Mouse (Mus musculus) olfactory bulb, adult 2 months (tissue): ENCODE measurements around the gene Cnot3. TPM values are rescaled to one million over a fixed set of nuclear protein-coding genes. Genes with fewer than 3 reads are reported as not detected.
A peak's percentile ranks its signal among the peaks of the same experiment; 100 is the strongest.
"Not testable (repeated sequence)": the region's sequence is repeated elsewhere in the genome, so short reads cannot be mapped to it uniquely, and the experiment has no call there.

Experiments used
- H3K27ac ChIP-seq: fragments of 200-500 bp; 2 replicates; pipeline ENCODE4 v1.5.1; 2012; ENCODE audit warnings: low read depth, low read length; ENCODE audit not compliant: insufficient read depth
- H3K4me1 ChIP-seq: fragments of 200-500 bp; 2 replicates; pipeline ENCODE4 v1.6.1; 2012; ENCODE audit warnings: low read length; ENCODE audit not compliant: control insufficient read depth, insufficient read depth
- H3K4me3 ChIP-seq: fragments of 200-500 bp; 2 replicates; pipeline ENCODE4 v1.5.1; 2012; ENCODE audit warnings: mild to moderate bottlenecking, low read depth, low read length, moderate library complexity; ENCODE audit not compliant: insufficient read depth
- CTCF ChIP-seq: fragments of 200-500 bp; IDR thresholded peaks from 2 replicates; pipeline ENCODE4 v1.5.1; 2012; ENCODE audit warnings: low read depth, mild to moderate bottlenecking, low read length, moderate library complexity; ENCODE audit not compliant: insufficient read depth
- POLR2A ChIP-seq: fragments of 200-500 bp; IDR thresholded peaks from 2 replicates; pipeline ENCODE4 v1.6.1; 2012; ENCODE audit warnings: mild to moderate bottlenecking, low read depth, low read length, moderate library complexity; ENCODE audit not compliant: insufficient read depth
- WGBS: fragments of 180-500 bp; shearing (Covaris S2); methylation state at CpG from one replicate; pipeline ENCODE4 v1.1.7; 2018; 5-methylcytosine and 5-hydroxymethylcytosine counted together
- polyA plus RNA-seq: library from polyadenylated mRNA; stranded (reverse); fragments of >200 nt; gene quantifications from 2 replicates; pipeline ENCODE4 v1.2.4, GENCODE M21; 2012; ENCODE audit warnings: low replicate concordance; ENCODE audit not compliant: missing spikeins, insufficient read depth, insufficient read length

The Cnot3 gene
- polyA plus RNA-seq, result not detected in 2 replicates

DNA sequence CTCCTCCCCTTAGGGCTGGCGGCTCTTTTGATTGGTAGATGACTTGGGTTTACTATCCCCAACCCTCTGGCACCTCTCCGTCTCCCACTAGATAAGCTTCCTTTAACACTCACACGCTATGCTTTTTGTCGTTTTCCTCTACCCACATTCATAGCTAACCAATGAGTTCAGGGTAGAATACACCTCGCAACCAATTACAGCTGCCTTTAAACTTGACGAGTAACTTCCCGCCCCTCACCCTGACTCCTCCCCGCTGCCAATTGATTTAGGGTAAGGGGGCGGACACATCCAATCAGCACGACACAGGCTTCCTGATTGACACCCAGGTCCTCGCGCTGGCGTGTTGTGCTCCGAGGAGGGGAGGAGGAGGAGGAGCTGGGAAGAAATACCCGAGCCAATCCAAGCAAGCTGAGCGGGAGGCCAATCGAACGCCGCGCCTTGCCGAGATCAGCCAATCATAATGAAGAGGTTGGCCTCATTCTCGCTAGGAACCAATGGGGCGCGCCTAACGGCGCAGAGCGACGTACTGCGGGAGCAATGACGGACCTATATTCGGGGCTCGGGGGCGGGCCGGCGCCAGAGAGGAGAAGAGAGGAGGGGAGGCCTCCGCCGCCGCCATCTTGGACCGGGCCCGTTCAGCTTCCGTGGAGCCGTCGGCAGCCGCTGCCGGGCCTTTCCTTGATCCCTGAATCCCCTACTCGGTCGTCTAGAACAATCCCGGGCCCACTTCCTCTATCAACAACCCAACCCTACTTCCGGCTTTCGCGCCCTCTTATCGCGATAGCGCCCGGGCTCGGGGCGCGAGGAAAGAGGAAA is at the start of gene Cnot3:
Cnot3 (plus strand) TSS at position 597 of the 816 bp plus-strand sequence.
- TF ChIP-seq POLR2A (peak; percentile 80; the same call in 1 of the 2 replicates), CTCF (no peak)
- H3K4me1 ChIP-seq, result peaks cover 9% of the 10 kb centered on the region
- under 1% methylated on average over 56 of the region's 58 CpGs for WGBS
- peak within 1 kb of the TSS; percentile 89 for H3K27ac ChIP-seq
- H3K4me3 ChIP-seq, result peak within 1 kb of the TSS; percentile 89

DNA sequence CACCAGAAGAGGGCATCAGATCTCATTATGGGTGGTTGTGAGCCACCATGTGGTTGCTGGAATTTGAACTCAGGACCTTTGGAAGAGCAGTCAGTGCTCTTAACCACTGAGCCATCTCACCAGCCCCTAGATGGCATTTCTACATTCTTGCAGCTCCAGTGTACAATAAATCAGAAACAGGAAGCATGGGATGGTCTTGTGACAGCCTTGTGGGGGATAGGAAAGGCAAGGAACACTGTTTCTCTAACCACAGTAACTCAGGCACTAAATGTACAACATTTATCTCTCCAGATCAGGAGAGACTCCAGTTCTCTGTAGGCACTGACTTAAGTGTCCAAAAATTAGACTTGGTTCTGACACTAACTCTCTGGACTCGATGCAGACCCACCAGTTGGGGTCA is 47.3 kb upstream of the Cnot3 start:
- 51% methylated on average over 1 of the region's 1 CpGs for WGBS
- H3K4me1 ChIP-seq, H3K27ac ChIP-seq, H3K4me3 ChIP-seq: not testable (repeated sequence)

DNA sequence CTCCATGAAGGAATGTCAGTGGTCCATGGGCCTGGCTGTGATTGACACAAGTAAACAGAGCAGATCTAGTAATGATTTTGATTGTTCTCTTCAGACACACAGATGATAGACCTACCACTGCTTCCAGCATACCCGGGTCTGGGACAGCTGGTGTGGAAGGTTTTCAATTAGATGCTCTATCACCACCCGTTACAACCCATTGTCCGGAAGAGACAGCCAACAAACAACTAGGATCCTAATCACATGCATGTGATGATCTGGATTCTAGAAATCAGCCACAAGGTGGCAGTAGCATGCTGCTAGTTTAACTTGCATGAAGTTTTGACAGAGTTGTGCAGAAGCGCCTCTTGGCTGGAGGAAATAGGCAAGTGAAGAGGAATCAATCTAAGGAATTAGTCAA is 43.9 kb upstream of the Cnot3 start:
- H3K4me1 ChIP-seq, result no peaks in the 10 kb centered on the region
- TF ChIP-seq CTCF (no peak), POLR2A (no peak)
- 2% methylated on average over 4 of the region's 4 CpGs for WGBS

DNA sequence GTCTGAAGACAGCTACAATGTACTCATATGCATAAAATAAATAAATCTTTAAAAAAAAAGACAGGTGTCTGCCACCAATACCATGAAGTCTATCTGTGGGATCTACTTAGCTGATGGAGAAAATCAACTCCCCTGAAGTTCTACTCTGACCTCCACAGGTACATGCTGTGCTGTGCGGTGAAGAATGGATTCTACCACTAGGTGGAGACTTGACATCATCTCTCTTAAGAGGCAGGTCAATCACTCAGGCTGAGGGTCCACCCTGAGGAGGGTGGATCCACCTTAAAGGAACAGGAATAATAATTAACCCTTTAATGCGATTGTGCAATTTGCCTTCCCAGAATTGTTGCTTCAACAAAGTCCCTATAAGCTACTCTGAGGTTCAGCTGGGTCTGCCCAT is 38.3 kb upstream of the Cnot3 start:
- no peak for TF ChIP-seq POLR2A
- no peak for TF ChIP-seq CTCF

More for the DNA sequence above, 43.9 kb upstream of the Cnot3 start:
- no peak overlapping the region for H3K4me3 ChIP-seq
- H3K27ac ChIP-seq, result no peak overlapping the region

DNA sequence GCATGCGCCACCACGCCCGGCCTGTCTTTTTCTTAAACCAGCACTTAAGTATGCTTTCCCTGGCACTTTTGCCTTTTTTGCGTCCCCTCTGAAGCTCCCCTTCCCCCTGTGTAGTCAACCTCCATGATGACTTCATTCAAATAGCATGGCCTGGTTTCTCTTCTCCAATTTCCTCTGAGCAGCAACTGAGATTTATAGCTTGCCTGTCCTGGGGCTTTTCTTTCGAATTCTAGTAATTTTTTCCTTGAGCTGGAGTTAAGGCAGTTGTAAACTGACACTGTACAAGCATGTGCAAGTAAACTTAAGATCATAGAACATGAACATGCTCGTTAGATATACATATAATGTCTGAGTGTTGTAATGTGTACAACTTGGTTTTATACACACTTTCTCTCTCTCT is 37.7 kb upstream of the Cnot3 start:
- Histone ChIP-seq H3K27ac (no peak overlapping the region), H3K4me3 (no peak overlapping the region), H3K4me1 (no peaks in the 10 kb centered on the region)
- TF ChIP-seq POLR2A (no peak), CTCF (no peak)
- WGBS, result 86% methylated on average over 6 of the region's 6 CpGs

More for the DNA sequence above, 38.3 kb upstream of the Cnot3 start:
- no peak overlapping the region for H3K4me3 ChIP-seq
- WGBS, result 29% methylated on average over 2 of the region's 2 CpGs
- no peak overlapping the region for H3K27ac ChIP-seq
- no peaks in the 10 kb centered on the region for H3K4me1 ChIP-seq

DNA sequence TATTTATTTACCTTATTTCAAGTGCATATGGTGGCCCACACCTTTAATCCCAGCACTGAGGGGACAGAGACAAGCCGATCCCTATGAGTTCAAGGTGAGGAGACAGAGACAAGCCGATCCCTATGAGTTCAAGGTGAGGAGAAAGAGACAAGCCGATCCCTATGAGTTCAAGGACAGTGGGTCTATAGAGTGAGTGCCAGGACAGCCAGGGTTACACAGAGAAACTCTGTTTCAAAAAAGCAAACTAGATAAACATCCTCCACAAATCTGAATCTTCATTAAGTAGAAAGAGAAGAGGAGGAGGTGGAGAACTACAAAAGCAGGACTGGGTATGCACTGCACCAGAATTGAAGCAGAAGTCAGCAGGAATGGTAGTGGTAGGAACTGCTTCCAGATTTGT is 36.4 kb upstream of the Cnot3 start:
- H3K4me3 ChIP-seq, result no peak overlapping the region
- no peaks in the 10 kb centered on the region for H3K4me1 ChIP-seq
- no peak overlapping the region for H3K27ac ChIP-seq
- no peak for TF ChIP-seq CTCF
- no peak for TF ChIP-seq POLR2A
- WGBS, result 84% methylated on average over 3 of the region's 3 CpGs

DNA sequence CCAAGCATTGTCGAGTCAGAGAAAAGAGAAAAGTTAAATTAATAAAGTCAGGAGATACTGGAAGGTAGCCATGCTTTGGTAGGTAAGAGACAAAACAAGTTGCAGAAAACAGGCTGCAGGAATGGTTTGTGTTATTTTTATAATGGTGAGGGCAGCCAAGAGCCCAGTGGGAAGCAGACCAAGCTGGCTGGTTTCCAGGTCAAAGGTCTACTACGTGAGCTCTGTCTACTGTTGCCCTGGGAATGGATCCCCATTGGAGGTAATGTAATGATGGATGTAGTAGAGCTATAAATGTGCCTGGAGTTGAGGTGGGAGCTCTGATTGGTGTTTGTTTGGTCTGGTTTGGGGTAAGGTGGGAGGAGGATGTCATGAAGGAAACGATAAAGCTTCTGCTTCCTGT is 36.0 kb upstream of the Cnot3 start:
- 59% methylated on average over 3 of the region's 3 CpGs for WGBS
- H3K4me3 ChIP-seq, result no peak overlapping the region
- H3K27ac ChIP-seq, result no peak overlapping the region
- no peaks in the 10 kb centered on the region for H3K4me1 ChIP-seq
- TF ChIP-seq POLR2A (no peak), CTCF (no peak)

DNA sequence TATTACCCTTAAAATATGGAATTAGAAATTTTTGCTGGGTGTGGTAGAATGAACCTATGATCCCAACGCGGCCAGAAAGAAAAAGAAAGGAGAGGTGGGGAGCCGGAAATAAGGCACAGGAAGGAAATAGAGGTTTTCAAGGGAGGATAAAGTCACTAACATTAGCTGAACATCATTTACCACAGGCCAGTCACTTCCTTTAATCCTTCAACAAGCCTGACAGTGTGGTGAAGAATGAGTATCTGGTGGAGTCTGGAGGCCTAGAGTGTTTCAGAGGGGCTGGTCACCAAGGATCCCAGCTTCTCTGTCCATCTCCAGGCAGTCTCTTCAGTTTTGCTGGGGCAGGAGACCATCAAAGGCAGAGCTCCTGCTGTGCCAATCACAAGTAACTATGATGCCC is 34.6 kb upstream of the Cnot3 start:
- Histone ChIP-seq H3K27ac (no peak overlapping the region), H3K4me1 (no peaks in the 10 kb centered on the region), H3K4me3 (no peak overlapping the region)
- TF ChIP-seq POLR2A (no peak), CTCF (no peak)
- WGBS, result 87% methylated on average over 3 of the region's 3 CpGs

DNA sequence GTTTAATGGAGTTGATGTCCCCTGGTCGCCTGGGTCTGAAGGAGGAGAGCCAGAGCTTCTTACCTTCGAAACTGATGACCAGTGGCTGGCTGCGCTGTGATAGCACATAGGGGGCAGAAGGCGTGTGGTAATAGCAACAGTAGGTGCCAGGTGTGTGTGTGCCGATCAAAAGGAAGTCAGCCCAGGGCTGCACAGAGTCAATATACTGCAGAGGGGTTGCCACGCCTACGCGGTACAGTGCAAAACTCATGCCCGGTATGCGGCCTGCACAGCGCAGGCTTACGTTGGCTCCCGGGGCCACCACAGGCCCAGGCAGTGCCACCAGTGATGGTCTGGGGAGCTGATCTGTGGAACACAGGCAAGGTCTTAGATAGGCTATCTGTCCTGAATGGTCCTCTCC is 34.1 kb upstream of the Cnot3 start:
- no peak overlapping the region for H3K27ac ChIP-seq
- 92% methylated on average over 13 of the region's 13 CpGs for WGBS
- no peaks in the 10 kb centered on the region for H3K4me1 ChIP-seq
- no peak for TF ChIP-seq POLR2A
- no peak for TF ChIP-seq CTCF
- H3K4me3 ChIP-seq, result no peak overlapping the region

DNA sequence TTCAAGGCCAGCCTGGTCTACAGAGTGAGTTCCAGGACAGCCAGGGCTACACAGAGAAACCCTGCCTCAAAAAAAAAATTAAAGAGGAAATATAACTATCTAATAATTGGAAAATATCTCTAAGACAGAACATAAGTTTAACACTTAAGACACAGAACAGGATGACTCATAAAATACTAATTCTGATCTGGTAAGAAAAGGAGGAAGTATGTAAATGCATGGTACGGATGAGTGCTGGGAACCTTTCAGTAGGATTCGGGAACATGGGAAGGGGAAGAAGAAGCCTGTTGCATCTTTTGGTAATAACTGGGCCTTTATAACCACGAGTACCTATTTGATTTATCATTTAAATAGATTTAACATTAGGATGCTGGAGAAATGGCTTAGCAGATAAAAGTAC is 31.0 kb upstream of the Cnot3 start:
- TF ChIP-seq POLR2A (no peak), CTCF (no peak)
- H3K4me1 ChIP-seq, result peaks cover 2% of the 10 kb centered on the region; the same call in 1 of the 2 replicates
- WGBS, result 79% methylated on average over 3 of the region's 3 CpGs
- no peak overlapping the region for H3K4me3 ChIP-seq
- H3K27ac ChIP-seq, result no peak overlapping the region
